Mouse (Mus musculus) adrenal gland, postnatal 14 days (tissue): Measurements from ENCODE around the gene Hnf4a. TPM values are rescaled to one million over a fixed set of nuclear protein-coding genes. Genes with fewer than 3 reads are reported as not detected.

Experiments used
- DNase-seq: peaks from one replicate; pipeline ENCODE4 v3.0.0; 2021; ENCODE audit warnings: mixed read lengths
- total RNA-seq: library from RNA; stranded (reverse); gene quantifications from 2 replicates; pipeline ENCODE4 v1.2.3, GENCODE M21; 2021

The Hnf4a gene
- total RNA-seq, 1 experiment from 2014 or later: 28.1 TPM

DNA sequence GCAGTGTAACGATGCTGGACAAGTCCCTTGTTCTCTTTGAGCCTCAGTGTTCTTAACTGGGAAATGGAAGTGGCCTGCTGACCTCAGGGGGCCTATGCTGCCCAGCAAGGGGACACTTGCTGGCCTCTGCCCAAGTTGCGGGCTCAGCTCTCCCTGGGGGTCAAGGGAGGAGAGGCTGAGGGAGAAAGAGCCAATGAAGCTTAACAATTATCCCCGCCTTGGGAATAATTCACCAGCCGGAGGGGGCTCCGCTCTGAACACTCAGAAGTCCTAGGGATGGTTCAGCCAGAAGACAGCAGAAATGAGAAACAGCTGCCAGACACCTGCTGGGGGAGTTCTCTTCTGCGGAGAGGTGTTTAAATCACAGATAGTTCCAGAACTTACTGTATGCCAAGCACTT lies 43.2 kb downstream of the Hnf4a start:
- no peak for DNase-seq

DNA sequence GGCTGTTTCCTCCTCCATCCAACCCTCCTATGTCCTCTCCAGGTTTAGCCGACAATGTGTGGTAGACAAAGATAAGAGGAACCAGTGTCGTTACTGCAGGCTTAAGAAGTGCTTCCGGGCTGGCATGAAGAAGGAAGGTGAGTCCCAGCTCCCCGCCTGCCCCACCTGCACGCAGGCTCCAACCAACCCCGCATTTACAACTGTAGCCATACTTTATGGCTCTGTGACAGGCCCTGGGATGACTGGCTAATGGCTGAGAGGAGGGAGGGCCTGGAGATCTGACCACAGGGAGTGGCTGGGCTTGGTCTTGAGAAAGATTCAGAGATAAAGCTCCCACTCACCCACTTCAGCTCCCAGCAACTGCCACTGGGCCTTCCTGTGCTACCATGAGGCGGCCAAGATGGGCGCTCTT lies 45.9 kb downstream of the Hnf4a start:
- DNase-seq: no peak

DNA sequence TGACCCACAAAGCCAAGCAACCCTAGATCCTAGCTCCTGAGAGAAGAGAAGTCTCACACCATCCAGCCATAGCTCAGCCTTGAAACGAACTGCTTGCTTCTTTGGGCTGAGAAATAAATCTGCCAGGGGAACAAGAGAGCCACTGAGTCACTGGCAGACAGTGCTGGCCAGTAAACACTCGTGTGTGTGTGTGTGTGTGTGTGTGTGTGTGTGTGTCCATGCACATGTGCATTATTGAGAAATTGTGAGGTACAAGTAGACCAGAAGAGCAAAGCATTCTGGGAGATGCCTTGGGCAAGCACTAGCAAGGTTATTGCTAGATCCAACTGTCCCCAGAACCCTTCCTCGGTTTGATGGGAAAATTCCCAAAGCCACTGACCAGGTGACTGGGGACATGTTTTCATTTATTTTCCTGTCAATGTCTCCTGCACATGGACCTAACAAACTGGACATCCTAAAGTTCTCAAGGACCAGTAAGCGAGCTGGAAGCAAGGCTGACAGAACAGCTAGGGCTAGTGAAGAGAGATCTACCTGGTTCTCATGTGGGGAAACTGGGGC lies 47.9 kb downstream of the Hnf4a start:
- peak; percentile 36 for DNase-seq

DNA sequence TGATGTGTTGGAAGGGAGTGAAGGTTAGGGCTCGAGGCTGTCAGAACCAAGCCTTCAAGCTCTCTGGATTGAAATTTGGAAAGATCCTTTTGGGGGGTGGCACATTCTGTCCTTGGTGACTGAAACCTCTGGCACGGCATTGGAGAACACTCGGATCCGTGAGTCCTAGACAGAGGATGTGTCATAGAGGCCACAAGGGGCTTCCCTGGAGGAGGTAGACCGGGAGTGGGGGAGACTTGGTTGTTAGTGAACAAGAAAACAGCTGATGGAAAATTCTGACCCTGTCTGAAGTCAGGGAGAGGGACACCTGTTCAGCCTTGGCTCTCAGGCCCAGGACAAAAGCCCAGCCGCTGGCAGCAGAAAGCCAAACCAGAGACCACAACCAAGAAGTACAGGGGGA lies 48.4 kb downstream of the Hnf4a start:
- peak; percentile 45 for DNase-seq

DNA sequence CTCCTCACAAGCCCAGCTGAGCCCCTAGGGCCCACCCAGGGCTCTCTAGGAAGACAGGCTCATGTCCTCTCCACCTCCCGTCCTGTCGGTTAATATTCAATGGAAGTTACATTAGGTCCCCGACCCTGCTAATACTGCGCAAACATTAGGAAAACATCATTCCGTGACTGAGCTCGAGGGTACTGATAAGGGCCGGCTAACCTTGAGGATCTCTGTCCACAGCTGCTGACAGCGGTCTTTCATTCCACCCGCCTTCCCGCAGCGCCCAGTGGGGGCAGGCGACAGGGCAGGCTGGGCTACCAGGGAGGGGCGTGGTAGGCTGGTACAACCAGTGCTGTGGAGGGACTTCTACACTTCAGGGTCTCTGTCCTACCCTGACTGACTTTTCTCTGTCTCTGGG lies 48.8 kb downstream of the Hnf4a start:
- peak; percentile 60 for DNase-seq

DNA sequence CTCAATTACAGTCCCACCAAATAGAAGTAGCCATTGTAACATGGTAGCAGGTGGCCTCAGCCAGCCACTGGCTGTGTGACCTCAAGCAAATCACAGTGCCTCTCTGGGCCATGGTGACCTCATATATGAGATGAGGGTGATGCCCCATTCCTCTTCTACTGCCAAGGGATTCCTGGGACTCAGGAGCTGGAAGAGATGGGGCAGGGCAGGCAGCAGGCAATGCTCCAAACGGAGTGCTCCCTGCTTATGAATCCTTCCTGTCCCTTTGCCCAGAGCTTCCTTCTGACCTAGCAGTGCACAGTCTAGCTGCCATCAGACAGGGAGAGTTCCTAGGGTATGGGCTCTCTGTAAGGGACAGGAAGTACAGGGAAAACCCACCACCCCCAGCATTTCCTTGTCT lies 51.9 kb downstream of the Hnf4a start:
- no peak for DNase-seq

DNA sequence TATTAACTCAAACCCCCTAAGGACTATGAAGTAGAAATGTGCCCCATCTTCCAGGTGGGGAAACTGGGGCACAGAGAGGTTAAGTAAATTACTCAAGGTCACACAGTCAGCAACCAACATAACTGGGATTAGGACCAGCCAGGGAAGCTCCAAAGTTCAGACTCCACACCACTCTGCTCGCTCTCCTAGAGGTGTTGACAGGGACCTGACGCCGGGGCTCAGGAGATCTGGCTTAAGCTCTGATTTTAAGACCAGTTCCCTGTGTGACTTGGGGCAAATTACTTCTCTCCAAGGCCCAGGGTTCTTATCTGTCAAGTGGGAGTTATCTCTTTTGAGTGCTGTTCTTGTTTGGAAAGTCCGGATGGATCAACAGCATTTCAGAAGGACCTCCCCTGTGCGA lies 52.6 kb downstream of the Hnf4a start:
- DNase-seq: no peak

DNA sequence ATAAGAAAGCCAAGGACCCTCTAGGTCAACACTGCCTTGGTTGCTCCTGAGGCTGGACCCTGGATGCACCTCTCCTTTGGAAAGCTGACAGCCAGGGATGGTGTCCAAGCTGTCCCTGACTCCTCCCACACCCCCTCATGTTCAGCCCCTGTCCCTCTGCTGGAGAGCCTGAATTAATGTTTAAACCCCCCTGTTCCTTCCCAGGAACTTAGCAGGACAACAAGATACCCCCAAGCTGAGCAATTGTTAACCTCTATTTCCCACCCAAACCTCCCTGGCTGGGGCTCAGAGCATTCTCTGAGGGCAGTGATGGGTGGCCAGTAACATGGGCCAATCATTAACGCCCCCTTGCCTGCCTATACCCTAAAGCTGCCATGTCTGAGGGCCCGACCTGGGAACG lies 53.6 kb downstream of the Hnf4a start:
- no peak for DNase-seq

DNA sequence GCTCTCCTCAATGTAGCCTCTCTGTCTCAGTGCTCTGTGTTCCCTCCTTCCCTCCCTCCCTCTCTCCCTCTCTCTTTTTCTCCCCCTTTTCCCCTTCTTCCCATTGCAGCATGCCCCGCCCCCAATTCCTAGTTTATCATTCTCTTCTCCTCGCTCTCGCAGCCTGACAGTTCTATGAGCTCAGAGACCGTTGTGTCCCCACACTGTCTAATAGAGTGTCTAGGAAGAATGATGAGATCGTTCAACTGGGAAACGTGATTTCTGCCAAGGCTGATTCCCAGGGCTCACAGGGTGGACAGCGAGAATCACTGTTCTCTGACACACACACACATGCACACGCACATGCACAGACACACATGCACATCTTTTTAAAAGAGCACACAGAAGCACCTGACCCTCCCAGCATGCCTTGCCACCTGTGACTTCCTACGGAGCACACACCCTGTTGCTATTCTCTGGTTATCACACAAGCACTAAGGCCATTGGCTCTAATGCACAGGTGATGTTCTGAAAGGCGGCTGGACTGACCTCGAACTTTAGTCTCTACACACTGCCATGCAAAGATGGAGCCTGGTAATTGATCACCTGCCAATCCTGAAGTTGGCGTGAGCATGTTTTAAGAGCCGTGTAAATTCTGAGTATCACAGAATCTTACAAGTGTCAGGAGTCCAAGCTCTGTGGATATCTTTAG lies 54.8 kb downstream of the Hnf4a start:
- no peak for DNase-seq

DNA sequence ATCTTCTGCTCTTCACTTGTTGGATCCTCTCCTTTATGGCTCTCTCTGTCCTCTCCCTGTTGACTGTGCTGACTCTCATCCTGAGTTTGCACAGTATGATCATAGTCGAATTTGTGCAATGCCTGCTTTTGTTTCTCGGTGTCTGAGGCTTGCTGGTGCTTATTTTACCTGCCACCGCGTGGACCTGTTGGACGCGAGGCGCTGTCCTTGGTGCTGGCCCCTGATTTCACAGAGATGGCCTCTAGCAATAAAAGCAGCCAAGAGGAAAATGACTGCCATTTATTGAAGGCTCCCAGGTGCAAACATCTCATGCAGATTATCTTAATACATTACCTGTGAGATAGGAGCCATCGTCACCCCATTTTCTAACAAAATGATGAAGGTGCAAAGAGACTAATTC lies 58.0 kb downstream of the Hnf4a start:
- peak; percentile 55 for DNase-seq

DNA sequence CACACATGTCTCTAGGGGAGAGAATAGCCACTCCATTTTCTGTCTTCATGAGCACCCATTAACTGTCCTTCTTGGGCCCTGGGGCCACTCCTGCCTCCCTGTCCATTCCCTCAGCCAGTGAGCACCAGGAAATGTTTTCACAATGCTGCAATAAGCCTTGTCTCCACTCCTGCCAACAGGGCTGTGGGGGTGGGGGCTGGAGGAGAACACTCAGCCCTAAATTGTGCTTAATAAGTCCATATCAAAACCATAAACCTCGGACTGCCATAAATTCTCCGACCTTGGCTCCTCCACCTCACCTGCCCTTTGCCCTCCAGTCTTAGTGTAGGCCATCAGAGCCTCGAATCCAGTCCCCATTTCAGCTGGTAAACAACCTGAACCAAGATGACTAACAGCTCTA lies 67.7 kb downstream of the Hnf4a start:
- DNase-seq: no peak

DNA sequence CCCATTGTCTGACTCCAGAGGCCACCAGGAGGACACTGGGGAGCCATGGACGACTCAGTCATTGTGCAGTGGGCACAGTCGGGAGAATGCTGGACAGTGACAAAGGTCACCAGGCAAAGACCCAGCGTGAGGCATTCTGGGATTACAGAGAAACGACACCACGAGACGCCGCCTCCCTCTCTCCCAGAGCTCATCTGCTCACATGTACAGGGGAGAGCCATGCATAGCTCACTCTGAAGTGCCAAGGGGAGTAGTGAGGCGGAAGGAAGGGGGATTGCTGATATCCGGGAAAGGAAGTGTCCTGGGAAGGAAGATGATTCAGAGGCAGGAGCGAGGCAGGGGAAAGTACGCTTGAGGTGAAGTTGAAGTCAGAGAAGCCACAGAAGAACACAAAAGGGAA lies 68.6 kb downstream of the Hnf4a start:
- DNase-seq: peak; percentile 32

DNA sequence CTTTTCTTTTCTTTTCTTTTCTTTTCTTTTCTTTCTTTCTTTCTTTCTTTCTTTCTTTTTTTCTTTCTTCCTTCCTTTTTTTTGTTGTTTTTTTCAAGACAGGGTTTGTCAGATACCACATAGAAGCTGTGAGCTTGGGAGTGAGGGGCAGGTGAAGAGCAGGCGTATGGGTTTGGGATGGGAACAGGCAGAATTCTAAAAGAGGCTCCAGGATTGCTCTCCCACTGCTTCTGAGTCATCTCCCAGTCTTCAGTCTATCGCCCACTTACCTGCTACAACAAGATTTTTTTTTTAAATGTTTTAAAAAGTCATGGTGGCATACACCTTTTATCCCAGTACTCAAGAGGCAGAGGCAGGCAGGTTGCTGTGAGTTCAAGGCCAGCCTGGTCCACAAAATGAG lies 71.4 kb downstream of the Hnf4a start:
- DNase-seq: no peak

DNA sequence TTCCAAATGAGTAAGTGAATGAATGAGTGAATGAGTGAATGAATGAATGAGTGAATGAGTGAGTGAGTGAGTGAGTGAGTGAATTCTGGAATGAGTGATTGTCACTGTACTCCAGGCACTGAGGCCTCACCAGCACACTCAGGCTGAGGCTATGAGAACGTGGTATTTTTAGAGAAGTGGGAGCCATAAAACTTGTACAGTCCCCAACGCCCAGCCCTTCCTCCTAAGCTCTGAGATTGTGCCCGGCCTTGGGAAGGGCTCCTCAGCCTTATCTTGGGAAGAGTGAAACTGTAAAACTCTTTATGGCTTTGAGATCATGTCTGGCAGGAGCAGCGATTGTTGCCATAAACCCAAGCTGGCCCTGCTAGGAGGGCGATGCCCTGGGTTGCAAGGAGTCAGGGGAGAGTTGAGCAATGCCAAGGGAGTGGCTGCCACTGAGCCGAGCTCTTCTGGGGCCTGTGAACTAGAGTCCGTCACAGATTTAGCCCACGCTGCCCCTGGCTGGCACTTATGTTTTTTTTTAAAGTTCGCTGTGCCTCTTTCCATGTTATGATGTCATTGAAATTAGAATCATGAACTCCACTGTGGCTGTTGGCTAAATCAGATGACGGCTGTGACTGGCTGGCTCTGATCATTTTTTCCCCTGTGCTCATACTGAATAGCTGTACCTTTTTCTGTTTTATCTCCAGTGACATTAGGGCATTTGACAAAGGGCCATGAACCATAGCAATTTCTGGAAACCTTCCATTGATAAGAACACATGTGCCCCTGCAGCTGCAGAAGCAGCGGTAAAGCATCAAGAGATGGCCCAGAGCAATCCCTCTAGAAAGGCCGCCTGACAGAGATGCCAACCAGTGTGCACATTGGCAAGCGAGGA lies 73.7 kb downstream of the Hnf4a start:
- DNase-seq: no peak

DNA sequence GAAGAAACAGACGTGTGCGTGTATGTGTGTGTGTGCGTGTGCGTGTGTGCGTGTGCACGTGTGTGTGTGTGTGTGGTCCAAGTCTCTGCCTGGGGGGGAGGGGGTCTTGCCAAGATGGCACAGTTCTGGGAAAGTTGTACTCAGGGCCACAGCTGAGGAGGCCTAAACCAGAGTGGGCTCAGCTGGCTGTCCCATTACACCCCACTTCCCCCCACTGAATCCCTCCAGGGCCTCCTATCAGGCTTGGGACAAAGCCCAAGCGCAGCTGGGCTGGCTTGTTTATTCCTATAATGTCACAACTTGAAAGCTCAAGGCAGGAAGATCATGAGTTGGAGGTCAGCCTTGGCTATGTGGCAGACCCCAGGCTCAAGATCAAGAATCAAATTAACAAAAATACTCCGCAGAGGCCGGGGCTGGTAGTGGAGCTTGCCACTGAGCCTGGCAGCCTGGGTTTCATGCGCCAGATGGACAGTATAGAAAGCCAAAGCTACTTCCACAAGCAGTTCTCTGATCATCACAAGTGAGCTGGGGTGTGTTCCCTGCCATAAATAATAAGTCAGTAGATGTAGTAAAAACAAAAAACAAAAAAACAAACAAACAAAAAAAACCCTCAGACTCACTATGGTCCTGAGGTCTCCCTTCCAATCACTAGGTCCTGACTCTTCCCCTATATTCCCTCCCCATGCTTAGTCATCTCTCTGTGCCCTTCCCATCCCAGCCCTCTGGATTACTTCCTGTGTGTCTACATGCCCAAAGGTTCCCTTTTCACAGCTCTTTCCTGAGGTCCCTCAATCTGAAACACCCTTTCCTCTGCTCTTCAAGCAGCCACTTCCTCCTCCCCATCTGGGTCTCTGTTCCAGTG lies 76.8 kb downstream of the Hnf4a start:
- no peak for DNase-seq

DNA sequence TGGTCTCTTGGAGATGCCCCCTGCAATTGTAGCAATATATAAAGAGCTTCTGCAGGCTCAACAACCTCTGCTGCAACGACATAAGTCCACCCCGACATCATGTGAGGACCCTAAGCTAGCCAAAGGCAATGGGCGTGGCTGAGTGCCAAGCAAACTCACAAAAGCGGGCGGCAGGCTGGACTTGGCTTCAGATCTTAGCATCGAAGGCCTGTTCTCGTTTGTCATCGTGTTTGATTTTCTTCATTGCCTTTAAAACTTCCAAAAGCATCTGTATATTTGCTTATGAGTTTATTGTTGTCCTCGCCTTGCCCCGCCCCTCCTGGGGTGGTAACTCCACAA lies 77.4 kb downstream of the Hnf4a start:
- no peak for DNase-seq

DNA sequence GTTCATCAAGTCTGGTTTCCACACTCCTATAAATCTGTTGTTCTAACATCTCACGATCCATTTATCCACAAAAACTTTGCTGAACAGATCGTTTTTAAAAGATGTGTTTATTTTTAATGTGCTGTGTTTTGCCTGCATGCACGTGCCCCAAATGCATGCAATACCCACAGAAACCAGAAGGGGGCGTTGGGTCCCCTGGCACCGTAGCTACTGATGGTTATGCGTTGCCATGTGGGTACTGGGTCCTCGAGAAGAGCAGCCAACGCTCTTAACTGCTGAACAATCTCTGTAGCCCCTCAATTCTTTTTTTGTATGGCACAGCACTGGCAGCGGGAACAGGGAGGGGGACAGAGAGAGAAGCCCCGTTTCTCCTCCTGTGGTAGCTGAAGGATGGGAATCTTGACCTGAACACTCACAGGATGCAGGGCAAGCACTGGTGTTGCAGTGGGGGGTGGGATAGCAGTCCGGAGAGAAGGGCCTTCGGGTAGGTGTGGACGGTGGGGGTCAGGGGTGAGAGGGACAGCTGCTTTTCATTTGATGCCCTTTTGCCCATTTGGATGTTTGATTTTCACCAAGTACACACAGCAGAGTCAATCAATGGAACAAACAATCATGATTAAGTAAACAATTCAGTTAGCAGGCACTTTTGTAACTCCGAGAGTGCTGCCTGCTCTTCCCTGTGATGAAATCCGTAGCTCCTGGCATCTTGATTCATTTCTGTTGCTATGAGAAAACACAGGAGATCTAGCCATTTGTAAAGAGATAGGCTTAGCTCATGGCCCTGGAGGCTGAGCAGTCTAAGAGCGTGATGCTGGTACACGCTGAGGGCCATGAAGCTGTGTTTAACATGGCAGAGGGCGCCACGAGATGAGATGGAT lies 80.0 kb downstream of the Hnf4a start:
- peak; percentile 64 for DNase-seq

DNA sequence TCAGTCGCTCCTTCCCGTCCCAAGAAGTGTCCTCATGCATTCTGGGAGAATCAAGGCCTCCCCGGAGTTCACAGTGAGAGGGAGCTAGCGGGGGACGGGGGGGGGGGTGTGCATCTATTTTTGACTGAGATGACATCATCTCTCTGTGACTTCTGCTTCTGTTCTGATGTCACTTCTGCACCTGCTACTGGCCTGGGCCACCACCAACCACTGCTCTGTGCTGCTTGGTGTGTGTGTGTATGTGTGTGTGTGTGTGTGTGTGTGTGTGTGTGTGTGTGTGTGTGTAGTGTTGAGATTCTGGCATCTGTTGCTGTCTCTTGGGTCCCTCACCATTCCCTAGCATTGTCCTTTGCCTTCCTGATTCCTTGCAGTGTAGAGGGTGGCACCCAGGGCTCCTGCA lies 80.9 kb downstream of the Hnf4a start:
- no peak for DNase-seq

DNA sequence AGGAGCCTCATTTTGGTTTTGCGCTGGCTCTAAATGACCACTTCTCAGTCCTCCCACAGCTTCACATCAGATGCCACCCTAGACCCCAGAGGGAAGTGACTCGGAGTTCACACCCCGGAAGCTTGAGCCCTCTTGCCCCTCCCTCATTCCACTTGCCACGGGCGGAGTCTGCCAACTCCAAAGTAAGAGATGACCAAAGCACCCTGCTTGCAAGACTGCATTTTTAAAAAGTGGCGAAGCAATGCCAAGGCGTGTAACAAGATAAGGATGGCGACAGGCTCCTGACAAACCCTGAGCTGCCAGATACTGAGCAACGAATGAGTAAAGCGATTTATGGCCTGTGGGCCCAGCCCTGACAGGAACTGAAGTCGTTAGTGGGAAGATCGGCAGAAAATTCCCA lies 83.6 kb downstream of the Hnf4a start:
- no peak for DNase-seq

DNA sequence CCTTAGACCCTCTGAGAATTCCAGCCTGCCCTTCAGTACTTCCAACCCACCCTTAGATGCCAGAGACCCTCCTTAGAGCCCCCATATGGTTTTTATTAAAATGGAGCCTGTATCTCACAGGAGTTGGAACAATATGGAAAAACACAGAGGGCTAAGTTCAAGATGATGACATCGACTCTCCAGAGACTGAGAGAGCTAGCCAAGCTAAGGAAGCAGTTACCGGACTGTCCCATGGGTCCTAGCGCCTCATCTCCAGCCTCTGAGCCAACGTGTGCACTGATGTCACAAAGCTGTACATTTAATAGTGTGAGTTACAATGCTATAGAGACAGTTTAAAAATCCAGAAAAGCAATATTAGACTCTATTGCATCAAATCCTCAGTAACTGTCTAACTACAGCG lies 84.4 kb downstream of the Hnf4a start:
- DNase-seq: no peak

DNA sequence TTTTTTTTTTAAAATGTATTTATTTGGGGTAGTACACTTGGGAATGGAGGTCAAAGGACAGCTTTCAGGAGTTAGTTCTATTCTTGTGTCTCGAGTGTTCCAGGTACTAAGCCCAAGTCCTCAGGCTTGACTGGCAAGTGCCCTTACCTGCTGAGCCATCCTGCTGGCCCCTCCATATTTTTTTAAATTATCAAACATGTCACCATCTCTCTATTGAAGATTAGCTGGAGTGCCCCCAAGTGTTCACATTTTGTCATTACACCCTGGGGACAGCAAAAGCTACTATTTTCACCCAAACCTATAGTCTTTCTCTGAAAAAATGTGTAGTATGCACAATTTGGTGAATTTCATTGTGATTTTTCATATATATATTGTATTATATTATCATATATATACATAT lies 85.5 kb downstream of the Hnf4a start:
- peak; percentile 56 for DNase-seq
